Mouse (Mus musculus) 3134 (cell line): ENCODE data around the gene Calr.
A peak's percentile ranks its signal among the peaks of the same experiment; 100 is the strongest.
"Not testable (repeated sequence)": the region's sequence is repeated elsewhere in the genome, so short reads cannot be mapped to it uniquely, and the experiment has no call there.

Source experiments
- DNase-seq: peaks from one replicate; pipeline ENCODE4 v3.0.0-alpha.2; 2011; ENCODE audit warnings: low spot score; ENCODE audit not compliant: insufficient read length; ENCODE audit errors: extremely low read depth

Gene Calr

GRCm38 (mm10) chr8:84845355-84846093 lies 1.2 kb downstream of the Calr start:
- DNase-seq: peak; percentile 21

GRCm38 (mm10) chr8:84844397-84845070 lies 2.2 kb downstream of the Calr start:
- DNase-seq: no peak

GRCm38 (mm10) chr8:84841514-84841913 lies 5.2 kb downstream of the Calr start:
- DNase-seq: no peak

DNA sequence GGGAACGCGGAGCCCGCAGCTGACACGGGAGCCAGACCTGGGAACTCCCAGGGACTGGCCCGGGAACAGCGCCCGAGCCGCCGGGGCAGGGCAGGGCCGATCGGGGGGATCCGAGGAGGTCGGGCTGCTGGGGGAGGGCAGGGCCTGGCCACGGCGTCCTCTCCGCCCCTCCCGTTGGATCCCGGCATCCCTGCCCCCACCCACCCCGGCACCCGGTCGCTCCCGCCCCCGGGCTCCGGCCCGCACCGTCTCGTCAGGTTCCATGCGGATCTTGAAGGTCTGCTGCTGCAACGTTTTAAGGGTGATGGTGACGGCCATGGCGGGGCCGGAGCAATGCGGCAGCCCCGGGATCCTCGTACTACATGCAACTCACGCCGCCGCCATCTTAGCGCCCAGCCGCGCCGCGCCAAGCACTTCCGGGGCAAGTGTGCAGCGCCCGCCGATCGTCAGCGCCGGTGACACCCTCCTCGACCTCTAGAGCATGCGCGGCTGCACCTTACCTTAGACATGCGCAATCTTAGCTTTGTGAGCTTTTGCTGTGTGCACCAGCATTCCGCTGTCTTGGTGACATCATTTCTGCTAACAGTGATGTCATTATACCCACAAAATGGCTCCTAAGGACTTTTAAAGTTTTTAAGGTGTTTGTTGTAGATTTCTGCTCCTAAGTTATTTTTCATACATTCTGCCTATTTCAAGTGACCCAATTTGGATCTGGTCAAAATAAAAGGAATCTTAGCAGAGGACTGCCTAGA lies 6.3 kb downstream of the Calr start, which contains the start of gene Rad23a:
Rad23a (minus strand) TSS at position 418 of the 752 bp plus-strand sequence.
- DNase-seq: peak; percentile 95

DNA sequence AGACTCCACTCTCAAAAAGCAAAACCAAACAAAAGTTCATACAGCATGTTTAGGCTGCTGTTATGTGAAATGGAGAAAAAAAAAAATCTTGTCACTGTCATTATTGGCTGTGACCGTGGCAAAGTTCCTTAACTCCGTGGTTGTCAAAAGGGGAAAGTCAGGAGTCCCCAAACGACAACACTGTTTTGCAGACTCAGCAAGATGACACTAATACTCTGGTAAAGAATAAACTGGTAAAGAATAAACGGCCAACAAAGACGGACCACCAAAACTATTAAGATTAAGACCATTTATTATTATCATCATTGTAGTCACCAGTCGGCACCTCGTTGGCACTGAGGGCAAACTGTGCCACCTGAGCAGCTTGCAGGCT lies 6.9 kb downstream of the Calr start:
- no peak for DNase-seq

DNA sequence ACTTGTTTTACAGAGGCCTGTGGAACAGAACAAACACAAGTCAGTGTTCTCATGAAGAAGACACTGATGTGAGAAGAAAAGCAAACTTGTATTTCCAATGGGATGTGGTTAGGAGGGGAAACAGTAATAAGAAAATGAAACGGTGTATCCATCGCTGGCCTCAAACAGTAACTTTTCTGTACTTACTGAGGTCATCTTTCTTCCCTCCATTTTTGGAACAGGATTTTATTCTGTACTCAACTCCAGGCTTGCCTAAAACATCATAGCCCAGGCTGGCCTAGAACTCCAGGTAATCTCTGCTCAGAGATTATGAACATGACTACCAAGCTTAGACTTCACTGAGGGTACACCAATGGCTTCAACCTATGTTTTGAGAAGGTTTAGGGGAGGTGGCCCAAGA lies 7.3 kb downstream of the Calr start:
- DNase-seq: no peak

GRCm38 (mm10) chr8:84838513-84838912 lies 8.2 kb downstream of the Calr start:
- no peak for DNase-seq

- DNase-seq: no peak
Observed at GRCm38 (mm10) chr8:84837912-84838470, 8.7 kb downstream of the Calr start.

GRCm38 (mm10) chr8:84837149-84837911 lies 9.4 kb downstream of the Calr start:
- DNase-seq: no peak

DNA sequence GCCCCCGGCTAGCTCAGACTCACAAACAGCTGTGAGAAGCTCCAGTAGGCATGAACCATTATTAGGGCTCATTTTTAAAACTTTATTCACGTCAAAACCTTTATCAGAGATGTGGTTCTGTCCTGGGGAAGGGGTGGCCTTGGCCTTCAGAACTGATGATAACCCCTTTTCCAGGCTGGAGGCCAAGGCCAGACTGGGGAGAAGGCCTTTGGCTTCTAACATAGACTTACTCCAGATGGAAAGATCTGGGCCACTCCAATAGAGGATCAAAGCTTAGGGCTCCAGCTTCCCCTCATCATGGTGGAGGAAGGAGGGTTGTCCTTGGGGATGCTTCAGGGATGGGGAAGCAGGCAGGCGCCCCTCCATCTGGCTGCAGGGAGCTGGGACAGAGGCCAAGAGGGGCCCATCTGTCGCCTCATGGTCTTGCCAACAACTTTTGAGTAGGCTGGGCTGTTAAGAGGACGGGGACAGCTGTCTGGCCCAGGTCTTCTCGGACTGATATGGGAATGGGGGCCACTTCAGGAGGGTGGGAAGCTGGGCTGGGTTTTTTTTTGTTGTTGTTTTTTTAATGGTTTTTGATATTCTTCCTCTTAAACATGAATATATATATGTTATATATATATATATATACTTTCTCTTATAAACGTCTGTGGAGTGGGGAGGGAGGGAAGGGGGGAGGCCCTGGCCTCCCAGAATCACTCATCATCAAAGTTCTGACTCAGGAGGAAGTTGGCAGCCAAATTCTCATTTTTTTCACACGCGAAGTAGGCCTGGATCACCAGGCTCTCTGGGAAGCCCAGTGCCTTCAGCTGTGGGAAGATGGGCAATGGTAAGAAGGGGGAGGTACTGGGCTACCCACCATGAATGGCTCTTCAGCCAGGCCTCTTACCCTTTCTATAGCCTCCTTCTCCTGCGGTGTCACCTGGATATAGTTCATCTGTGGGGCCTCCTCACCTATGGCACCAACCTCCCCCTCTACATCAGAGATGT lies 11.6 kb downstream of the Calr start:
- no peak for DNase-seq

DNA sequence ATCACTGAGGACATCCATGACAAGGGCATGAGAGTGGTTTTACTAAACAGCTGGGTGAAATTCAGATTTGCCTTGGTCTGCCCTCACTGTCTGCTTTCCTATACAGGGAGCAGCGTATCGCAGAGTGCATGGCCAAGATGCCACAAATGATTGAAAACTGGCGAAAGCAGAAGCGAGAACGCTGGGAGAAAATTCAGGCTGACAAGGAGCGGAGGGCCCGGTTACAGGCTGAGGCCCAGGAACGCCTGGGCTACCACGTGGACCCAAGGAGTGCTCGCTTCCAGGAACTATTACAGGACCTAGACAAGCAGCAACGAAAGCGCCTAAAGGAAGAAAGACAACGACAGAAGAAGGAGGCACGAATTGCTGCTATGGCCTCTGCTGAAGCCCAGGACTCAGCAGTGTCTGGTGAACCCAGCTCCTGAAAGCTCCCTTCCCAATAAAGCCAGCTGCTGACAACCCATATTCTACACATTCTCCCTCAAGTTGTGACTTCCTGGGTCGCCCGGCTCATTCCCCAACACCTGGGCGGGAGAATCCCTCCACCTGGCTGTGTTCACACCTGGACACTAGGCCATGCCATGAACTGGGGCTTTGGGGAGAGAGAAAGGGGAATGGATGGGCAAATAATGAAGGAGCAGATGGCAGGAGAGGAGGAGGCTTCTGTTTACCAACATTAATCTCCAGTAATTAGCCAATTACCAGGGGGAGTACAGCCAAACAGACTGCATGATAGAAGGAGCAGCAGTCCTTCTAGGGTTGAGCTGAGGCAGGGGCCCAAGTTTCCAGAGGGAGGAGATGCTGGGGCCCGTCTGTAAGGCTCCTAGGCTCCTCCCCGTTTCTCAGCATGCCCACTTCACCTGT lies 12.5 kb downstream of the Calr start:
- DNase-seq: no peak

DNA sequence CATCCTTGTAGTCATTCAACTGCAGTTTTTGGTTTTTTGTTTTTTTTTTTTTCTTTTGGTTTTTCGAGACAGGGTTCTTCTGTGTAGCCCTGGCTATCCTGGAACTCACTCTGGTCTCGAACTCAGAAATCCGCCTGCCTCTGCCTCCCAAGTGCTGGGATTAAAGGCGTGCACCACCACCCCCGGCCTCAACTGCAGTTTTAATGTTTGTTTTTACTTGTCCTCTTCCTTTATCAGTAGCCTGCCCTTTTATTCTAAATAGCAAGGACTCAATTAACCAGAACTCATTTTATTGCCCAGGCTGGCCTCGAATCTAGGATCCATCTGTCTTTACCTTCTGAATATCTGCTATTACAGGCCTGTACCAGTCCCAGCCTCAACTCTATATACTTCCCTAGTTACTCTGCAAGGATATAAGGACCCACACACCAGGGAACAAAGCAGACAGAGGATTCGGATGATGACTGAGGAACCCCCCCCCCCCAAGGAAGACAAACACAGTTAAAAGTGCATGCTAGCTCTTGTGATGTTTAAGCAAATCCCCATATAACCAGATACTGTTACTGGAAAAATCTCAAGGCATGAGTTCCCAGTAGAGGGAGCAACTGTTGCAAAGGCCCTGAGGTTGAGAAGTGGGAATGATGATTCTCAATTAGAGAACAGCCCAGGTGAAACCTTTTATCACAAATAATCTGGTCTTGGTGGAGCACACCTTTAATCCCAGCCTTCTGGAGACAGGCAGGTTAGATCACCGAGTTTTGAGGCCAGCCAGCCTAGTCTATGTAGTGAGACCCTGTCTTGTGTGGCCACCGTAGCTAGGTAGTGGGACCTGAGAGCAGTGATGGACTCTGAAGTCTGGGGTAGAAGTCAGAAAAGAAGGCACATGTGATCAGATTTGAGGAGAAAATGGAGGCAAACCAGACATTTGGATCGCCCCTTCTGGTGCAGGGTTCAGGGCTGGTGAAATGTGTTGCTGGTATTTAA lies 13.7 kb downstream of the Calr start:
- DNase-seq: no peak

- peak; percentile 83 for DNase-seq
Observed at GRCm38 (mm10) chr8:84832034-84832717, 14.6 kb downstream of the Calr start.

- peak; percentile 57 for DNase-seq
Observed at GRCm38 (mm10) chr8:84831490-84831889, 15.2 kb downstream of the Calr start, which contains the start of gene Gadd45gip1. Gadd45gip1 (plus strand) TSS chr8:84831522.

DNA sequence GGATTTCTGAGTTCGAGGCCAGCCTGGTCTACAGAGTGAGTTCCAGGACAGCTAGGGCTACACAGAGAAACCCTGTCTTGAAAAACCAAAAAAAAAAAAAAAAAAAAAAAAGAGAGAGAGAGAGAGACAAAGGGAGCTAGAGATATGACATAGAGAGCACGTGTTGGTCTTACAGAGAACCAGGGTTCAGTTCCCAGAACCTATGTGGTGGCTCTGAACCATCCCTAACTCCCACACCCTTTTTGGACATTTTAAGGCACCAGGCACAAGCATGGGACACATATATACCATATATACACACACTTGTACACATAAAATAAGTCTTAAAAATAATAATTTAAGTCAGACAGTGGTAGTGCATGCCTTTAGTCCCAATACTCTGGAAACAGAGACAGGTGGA lies 20.2 kb downstream of the Calr start:
- DNase-seq: not testable (repeated sequence)

DNA sequence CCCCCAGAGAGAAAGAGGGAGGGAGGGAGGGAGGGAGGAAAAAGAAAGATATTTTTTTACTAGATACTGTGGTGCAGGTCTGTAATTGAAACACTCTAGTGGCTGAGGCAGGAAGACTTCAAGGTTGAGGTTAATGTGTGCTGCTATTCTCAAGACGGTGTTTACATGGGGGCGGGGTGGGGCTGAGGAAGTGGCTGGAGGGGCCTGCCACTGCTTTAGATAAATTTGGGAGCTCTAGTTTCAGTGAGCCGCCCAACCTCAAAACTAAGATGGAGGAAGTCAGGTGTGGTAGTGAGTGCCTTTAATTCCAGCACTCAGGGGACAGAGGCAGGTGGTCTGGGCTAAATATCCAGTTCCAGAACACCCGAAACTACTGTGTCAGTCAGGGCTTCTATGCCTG lies 21.1 kb downstream of the Calr start:
- DNase-seq: no peak

DNA sequence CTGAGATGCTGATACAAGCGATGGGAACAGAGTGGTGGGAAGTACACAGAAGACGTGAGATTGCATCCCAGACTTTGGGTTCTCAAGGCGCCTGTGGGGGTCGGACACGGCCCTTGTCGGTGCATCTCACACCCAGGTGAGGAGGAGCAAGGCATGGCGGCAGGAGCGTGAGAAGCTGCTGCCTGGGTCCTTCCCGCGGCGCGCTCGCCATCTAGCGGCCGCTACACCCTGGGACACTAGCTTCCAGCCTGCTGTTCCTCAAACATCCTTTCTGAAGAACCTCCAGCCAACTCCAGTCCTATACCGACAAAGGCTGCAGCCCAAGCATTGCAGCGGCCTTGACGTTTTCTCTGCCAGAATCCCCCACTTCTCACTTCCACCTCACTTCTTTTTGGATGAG lies 23.1 kb downstream of the Calr start:
- DNase-seq: peak; percentile 79
